Mouse (Mus musculus) lung, postnatal 0 days (tissue): Measurements from ENCODE around the gene Cib4.

Experiments used
- CTCF ChIP-seq: IDR thresholded peaks from 2 replicates; pipeline ENCODE4 v1.5.1; 2016; ENCODE audit warnings: antibody characterized with exemption, mild to moderate bottlenecking
- EP300 ChIP-seq: IDR thresholded peaks from 2 replicates; pipeline ENCODE4 v1.6.1; 2016; ENCODE audit warnings: antibody characterized with exemption, mild to moderate bottlenecking, control low read depth

DNA sequence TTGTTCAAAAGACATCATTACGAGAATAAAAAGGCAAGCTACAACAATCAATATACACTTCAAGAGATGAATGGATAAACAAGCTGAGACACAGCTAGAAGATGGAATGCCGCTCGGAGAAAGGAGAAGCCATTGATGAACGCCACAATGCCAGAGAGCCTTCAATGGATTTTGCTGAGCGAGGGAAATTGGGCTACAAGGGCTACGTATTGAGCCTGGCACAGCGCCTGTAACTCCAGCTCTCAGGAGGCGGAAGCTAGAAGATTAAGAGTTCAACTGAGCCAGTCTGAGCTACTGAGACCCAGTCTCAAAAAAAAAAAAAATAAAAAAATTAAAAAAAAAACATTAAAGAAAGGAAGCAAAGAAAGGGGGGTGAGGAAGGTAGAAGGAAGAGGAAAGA, 32.5 kb downstream of the Cib4 start:
- TF ChIP-seq CTCF, result no peak
- no peak for TF ChIP-seq EP300
